Mouse (Mus musculus): ENCODE results near the gene Wdr31.

DNA sequence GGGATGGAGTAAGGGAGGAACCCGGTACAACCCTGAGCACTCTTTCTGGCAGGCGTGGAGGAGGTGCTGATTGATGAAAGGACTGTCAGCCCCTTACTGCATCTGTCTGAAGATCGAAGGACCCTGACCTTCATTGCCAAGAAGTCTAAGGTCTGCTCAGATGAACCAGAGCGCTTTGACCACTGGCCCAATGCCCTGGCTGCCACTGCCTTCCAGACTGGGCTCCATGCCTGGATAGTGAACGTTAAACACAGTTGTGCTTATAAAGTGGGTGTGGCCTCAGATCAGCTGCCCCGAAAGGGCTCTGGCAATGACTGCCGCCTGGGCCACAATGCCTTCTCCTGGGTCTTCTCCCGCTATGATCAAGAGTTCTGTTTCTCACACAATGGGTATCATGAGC lies 25.2 kb upstream of the Wdr31 start:
- TF ChIP-seq GATA1 (IDR thresholded peaks at IDR 0.05; ENCODE audit: borderline replicate concordance, low read length) (no peak), FLI1 (IDR thresholded peaks at IDR 0.05; ENCODE audit: low read length) (no peak)

Measured in megakaryocyte, embryonic 14.5 days (primary cell).